Mouse (Mus musculus): Measurements from ENCODE around the gene Lpin2. TPM values are rescaled to one million over a fixed set of nuclear protein-coding genes. Genes with fewer than 3 reads are reported as not detected.

Gene Lpin2
- total RNA-seq, 2 experiments from 2014 or later: 81.0 to 85.1 TPM

DNA sequence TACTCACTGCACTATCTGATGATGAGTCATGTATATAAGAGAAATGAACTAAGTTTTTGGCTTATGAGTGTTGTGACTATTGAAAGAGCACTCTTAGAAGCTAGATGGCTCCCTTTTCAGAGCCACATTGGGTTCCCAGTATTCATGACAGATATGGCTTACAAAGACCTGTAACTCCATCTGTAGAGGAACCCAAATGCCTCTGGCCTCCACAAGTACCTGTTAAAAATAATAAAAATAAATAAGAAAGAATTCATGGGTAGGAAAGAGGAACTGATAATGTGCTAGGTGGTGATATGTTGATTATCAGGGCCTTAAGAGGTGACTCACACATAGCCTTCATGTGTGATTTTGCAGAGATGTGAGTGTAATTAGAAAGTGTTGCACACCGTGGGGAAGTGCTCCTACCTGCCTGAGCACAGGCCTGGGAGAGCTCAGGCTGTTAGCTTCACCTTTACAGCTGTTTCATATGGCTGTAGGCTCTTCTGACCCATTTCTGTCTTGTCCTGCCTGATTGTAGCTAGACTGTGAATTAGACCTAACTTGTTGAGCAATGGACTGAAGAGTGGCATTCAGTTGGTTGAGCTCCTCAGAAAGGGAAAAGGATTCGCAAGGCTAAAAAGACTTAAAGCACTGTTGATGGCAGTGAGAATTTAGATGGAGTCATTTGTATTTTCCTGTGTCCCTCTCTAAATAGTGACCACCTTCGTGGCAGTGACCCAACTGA lies 12.7 kb downstream of the Lpin2 start:
- intact Hi-C loops (cut with DNase I): loop anchor here (2.0 kb wide), 1 partner anchor 130 kb away; no protein-coding TSS in a partner anchor
- DNase-seq (ENCODE audit: low spot score in 2 of 2): no peak

DNA sequence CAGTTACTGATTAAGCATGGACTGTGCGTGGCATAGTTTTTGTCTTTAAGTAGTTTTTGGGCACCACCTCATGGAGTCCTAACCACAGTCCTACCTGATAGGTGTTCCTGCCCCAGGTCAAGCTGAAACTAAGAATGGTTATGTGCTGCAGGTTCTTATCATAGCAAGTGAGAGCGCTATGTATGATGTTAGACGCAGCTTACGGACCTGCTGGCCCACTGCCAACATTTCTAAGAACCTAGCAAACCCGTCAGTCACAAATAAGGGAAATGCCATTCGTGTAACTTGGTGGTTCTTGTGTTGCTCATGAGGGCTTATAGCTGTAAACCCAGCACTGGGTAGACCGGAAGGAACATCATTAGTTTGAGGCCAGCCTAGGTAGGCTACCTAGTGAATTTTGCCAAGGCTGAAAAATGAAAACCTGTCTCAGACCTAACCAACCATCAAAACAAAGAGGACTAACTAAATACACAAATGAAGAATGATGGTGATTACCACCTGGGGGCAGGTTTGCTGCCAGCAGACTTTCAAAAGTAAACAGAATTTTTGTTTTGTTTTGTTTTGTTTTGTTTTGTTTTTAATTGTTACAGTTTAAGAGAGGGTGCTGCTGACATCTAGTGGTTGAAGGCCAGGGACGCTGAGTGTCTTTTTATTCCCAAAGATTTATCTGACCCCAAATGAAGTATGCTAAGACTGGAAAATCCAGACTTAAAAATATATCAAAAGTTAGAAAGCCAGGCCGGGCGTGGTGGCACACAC lies 13.5 kb downstream of the Lpin2 start:
- no peak for DNase-seq (ENCODE audit: low spot score in 2 of 2)
- intact Hi-C loops (cut with DNase I): loop anchor here (2.0 kb wide), 1 partner anchor 131 kb away; no protein-coding TSS in a partner anchor

DNA sequence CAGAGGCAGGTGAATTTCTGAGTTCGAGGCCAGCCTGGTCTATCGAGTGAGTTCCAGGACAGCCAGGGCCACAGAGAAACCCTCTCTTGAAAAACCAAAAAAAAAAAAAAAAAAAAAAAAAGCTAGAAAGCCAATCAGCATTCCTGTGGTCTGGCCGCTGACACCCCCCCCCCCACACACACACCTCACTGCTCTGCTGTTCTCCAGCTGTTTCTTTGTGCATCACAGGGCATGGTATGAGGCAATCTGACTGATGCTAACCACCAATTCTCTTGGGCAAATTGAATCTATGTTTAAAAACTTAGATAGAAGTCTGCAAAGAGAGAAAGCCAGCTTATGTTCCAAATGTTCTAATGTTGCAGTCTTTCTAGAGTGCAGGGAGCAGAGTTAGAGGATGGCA lies 14.1 kb downstream of the Lpin2 start:
- DNase-seq (ENCODE audit: low spot score in 2 of 2): no peak
- intact Hi-C loops (cut with DNase I): no loop called here

DNA sequence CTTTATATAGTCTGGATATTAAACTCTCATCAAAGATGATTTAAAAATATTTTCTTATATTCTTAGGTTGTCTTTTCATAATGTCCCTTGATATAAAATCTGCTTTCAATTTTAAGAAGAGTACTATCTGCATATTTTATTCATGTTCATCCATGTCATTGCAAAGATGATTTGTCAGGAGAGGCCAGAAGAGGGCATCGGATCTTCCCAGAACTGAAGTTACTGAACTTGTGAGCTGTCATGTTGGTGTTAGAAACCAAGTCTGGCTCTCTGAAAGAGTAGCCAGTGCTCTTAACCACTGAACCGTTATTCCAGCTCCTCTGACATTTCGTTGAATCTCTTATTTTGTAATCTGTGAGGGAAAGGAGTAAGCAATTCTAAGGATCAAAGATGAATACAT lies 17.0 kb downstream of the Lpin2 start:
- intact Hi-C loops (cut with DNase I): no loop called here

DNA sequence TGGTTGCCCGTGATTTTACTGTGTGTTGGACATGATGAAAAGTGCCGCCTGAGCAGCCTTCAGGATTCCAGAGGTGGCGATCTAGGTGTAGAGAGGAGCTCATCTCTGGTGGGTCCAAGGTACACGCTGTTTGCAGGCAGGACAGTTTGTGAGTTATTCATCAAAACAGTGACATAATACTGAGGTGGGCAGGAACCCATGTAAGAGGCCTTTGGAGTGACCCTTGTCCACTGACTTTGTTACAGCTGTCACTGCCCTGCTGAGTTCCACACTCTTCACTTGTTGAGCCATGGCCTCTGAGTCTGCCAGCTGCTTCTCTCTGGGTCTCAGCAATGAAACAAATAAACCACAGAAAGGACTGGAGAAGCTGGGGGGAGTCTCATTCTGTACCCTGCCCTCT lies 19.8 kb downstream of the Lpin2 start:
- no peak for DNase-seq (ENCODE audit: low spot score in 2 of 2)
- intact Hi-C loops (cut with DNase I): loop anchor here (5.0 kb wide), 1 partner anchor 200 kb away; the partner anchor contains the start of genes Myl12a and Myom1

More for the DNA sequence above, 17.0 kb downstream of the Lpin2 start:
- no peak for DNase-seq (ENCODE audit: low spot score in 2 of 2)

DNA sequence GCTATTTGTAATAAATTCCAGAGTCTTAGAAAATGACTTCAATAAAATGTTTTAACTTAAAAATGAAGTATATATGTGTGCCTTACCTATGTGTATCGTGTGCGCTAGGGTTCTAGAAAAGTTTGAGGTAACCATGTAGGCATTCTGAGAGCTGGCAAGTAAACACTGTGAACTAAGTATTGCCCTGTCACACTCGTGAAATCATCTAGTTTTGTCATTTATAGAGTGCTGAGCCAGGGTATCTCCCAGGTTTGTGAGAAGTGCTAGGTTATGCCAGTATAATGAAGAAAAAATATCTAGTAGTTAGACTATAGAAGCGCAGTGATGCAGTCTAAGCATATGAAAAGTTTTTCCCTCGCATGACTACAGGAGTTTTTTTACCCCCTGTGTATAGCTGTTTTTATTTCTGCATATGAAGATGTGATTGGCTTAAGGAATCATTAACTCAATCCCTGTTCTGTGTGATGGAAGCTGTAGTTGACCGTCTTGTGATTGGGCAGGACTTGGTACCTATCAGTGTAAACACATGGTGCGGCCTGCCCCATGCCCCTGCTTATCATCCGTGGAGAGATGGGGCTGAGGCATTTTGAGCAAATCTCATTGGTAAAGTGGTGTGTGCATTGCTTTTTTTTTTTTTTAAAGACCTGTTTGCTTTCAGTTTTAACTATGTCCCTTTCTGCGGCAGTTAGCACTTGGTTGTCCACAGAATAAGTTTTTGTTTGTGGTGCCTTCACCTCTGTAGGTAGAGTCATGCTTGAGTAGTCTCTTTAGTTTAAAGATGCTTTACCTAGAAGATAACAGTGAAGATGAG lies 21.8 kb downstream of the Lpin2 start:
- no peak for DNase-seq (ENCODE audit: low spot score in 2 of 2)
- intact Hi-C loops (cut with DNase I): loop anchor here (5.0 kb wide), 1 partner anchor 202 kb away; the partner anchor contains the start of genes Myl12a and Myom1

DNA sequence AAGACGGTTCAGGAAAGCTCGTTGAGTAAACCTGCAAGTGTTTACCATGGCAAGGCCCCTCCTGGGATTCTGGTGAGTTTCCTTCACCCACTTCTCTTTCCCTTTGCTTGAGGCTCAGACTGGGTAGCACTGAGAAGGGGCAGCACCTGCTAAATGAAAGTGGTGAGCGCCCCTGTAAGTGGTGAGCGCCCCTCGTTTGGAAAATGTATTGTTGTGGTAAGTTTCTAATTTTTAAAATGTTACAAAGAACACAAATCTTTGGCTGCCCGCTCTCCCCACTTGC lies 22.4 kb downstream of the Lpin2 start:
- intact Hi-C loops (cut with DNase I): loop anchor here (5.0 kb wide), 1 partner anchor 202 kb away; the partner anchor contains the start of genes Myl12a and Myom1
- DNase-seq (ENCODE audit: low spot score in 2 of 2): no peak

DNA sequence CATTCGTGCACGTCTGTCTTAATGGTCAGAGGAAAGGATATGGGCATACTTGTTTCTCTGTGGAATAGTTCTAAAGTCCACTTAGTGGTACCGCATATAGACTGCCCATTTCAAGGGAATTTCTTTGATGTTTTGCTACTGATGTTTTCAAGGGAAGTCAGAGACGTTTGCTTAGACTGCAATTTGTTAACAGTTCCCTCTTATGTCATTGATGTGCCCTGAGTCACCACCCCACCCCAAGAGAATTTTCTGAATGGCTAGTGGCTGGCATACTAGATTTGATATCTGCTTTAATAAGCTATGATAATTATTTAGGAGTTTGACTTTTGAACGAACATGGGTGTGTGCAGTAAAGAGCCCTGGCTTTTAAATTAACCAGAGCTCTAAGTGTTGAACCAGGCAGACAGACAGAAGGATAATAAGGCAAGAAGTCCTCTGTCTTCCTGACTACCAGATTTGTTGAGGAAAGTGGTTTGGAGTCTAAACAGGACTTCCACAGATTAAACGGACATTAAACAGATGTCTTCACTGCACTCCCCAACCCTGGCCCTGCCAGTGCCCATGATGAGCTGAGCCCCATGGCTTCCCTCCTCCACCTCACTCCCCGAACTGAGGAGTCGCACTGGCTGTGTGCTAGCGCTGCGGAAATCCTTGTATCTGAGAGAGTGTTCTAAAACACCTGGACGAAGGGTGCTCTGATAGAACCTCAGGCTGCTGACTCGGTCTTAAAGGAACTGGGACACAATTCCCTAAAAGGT lies 24.0 kb downstream of the Lpin2 start:
- DNase-seq (ENCODE audit: low spot score in 2 of 2): no peak
- intact Hi-C loops (cut with DNase I): no loop called here

DNA sequence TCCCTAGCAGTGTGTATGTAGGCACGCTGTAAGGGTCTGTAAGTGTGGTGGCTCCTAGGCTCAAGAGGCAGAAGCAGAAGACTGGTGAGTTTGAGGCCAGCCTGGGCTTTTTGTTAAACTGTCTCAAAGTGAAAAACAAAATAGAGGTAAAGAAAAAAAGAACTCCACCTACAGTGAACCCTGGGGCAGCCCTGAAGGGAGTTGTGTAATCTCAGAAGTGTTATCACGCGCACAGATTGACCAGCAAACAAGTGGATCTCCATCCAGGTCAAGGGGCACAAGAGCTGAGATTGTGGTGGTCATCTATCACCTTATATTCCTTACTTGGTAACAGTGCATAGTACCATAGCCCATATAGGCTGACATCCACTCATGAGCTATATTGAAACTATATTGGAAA lies 24.9 kb downstream of the Lpin2 start:
- intact Hi-C loops (cut with DNase I): no loop called here
- DNase-seq (ENCODE audit: low spot score in 2 of 2): no peak

DNA sequence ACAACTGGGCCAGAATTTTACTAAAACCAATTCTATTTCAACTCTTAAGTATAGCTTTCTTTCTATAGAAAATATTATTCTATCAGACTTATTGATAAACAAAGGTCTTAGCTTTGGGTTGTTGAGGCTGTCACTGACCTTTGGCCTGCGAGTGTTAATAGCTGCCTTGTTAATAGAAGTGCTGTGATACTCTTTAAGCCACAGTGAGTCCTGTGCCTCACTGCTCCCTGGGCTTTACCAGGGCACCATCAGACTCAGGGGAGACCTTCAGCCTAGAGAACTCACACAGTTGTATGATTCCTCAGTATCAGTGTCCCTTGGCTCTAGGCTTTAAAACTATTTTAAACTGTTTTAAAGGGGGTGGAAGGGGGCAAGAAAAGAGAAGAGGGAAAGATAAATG lies 26.0 kb downstream of the Lpin2 start:
- no peak for DNase-seq (ENCODE audit: low spot score in 2 of 2)
- intact Hi-C loops (cut with DNase I): no loop called here

DNA sequence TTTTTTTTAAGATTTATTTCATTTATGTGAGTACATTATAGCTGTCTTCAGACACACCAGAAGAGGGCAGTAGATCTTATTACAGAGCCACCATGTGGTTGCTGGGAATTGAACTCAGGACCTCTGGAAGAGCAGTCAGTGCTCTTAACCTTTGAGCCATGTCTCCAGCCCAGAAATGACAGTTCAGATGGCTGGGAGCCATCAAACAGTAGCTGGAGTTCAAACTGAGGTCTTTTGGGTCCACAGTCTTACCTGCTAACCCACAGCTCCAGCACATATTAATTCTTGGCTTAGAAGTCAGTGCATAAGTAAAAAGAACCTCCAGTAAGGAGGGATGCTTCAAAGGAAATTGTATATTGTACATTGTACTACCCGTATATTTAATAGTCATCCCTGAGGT lies 26.6 kb downstream of the Lpin2 start:
- no peak for DNase-seq (ENCODE audit: low spot score in 2 of 2)
- intact Hi-C loops (cut with DNase I): no loop called here

DNA sequence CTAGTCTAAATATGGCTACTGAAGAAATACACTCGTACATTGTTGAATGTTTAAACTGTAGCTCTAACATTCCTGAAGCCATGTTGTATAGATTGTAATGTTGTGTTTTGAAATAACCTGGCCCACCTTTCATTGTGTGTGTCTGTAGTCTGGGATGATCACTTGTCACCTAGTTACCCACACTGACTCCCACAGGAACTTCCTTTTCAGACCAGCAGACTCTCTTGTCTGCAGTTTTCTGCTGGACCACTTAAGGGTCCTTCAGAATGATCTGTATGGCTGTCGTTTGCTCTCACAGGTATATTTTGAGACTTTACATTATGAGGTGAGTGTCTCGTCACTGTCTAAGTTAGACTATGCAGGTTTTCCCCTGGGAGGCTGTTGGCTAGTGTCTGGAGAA lies 27.6 kb downstream of the Lpin2 start:
- DNase-seq (ENCODE audit: low spot score in 2 of 2): no peak
- intact Hi-C loops (cut with DNase I): no loop called here

DNA sequence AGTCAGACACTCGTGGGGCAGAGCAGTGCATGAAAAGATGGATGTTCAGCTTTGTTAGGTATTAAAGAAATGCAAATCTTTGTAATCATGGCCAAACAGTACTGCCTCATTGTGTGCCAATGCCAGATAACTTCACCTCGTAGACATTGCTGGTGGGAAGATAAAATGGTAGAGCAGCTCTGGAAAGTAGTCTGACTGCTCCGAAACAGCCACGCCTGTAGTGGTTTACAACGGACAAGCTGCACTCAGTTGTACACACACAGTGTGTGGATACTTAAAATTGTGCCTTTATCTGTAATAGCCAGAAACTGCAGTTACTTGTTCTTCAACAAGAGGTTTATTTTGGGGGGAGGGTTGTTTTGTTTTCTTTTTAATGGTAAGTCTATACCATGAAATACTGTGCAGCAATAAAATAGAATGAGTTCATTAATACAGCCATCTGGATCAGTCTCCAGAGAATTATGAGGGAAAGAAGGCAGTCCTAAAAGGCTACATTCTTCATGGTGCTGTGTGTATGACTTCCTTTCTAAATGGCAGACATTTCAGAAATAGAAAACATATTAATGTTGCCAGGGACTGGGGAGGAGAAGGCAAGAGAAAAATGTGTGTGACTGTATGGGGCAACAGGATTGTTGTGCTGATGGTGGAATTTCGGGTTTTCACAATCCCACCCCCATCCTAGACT lies 29.7 kb downstream of the Lpin2 start:
- DNase-seq (ENCODE audit: low spot score in 2 of 2): no peak
- intact Hi-C loops (cut with DNase I): no loop called here

DNA sequence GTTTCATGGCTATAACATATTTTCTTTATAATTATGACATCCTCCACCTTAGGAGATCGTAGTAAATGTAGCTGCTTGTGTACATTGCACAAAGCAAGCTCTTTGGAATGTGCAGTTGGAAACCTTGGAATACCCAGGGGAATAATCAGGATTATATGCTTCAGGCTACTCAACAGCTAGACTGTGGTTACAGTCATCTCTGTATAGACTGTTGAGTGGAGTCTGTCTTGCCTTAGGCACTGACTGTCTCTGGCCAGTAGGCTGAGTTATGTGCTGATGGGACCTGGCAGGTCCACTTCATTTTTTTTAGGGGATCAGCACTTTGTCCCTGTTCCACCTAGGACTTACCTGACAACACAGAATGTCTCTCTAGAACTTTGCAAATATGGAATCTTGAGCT lies 31.3 kb downstream of the Lpin2 start:
- no peak for DNase-seq (ENCODE audit: low spot score in 2 of 2)
- intact Hi-C loops (cut with DNase I): no loop called here

DNA sequence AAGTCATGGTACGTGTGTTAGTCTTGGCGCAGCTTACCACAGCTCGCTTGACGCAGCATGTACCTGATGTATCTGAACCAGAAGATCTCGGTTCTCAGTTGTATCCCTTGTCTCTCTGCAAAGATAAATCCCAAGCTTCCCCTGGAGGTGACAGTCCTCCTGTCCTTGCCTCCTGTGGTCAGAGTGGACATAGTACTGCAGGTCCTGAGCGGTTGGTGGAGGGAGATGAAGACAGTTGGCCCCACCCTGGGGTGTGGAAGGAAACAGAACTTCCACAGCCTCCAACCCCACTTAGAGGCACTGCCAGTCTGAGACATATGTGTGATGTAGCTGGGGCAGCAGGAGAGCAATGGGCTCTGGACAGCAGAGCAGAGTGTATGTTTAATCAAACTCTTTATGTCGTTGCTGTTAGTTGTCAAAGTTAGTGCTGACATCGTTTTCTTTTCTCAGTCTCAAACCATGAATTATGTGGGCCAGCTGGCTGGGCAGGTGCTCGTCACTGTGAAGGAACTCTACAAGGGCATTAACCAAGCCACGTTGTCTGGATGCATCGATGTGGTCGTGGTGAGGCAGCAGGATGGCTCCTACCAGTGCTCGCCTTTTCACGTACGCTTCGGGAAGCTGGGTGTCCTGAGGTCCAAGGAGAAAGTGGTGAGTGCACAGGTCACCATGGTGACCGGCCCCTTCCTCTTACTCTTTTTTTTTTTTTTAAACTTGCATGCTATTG lies 32.3 kb downstream of the Lpin2 start:
- intact Hi-C loops (cut with DNase I): no loop called here

DNA sequence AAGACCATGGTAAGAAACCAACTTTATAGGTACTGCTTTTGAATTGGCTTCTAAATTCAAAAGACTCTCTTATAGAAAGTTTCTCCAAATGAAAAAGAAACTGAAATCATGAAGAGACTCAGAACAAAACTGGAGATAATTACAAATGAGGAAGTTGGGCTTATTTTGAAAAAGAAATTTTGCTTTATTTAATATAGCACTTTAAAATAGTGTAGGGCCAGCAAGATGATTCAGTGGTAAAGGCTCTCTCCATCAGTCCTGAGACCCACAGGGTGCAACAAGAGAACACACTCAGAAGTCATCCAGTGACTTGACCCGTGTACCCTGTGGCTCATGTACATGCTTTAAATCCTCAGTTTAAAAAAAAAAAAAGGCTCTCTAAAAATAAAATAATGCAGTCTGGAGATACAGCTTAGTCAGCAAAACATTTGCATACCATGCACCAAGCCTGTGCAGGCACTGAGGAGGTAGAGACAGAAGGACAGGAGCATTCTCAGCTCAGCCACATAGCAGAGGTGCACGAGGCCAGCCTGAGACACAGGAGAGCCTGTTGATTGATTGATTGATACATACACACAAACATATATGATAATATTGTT lies 33.0 kb downstream of the Lpin2 start:
- intact Hi-C loops (cut with DNase I): no loop called here
- DNase-seq (ENCODE audit: low spot score in 2 of 2): no peak

More for the DNA sequence above, 32.3 kb downstream of the Lpin2 start:
- no peak for DNase-seq (ENCODE audit: low spot score in 2 of 2)

DNA sequence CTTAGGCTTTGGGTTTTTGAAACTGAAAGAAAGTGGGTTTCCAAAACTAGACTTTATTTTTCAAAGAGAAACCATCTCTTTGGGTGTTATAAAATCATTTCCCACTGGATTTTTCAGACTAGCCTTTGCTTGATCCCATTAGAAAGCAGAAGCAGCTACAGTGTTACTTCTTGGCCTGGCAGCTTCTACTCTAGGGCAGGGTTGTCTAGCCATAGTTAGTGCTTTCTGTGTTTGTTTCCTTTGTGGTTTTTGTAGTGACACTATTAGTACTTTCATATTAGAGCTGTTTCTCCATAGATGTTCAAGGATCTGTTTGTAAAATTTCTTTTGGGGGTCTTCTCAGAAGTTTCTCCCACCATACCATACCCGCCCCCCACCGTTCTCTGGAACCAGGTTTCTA lies 33.9 kb downstream of the Lpin2 start:
- no peak for DNase-seq (ENCODE audit: low spot score in 2 of 2)
- intact Hi-C loops (cut with DNase I): no loop called here

DNA sequence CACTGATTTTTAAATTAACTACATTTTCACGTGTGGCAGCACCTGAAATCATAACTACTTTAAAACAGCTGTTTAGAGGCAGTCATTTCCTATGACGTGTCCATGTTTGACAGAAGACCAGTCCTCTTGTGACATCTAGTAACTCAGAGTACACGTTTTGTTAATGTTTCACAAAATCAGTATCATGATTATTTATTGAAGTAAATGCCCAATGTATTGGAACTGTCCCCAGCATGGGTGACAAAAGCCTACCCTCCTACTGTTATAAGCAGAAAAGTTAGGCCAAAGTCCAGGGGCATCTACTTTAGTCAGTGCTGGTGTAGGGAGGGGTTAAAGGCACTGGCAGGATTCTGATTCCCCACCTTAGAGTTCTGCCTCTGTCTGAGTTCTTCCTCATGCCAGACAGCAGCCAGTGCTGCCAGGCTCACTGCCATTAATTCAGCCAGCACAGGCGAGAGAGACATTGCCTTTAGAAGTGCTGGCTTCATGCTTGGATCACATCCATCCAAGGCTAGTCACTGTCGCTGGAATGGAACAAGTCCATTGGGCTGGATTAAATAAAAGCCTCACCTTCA lies 34.8 kb downstream of the Lpin2 start:
- intact Hi-C loops (cut with DNase I): no loop called here
- no peak for DNase-seq (ENCODE audit: low spot score in 2 of 2)

Data from left cerebral cortex, postnatal 25 days (tissue).